Mouse (Mus musculus) monocyte, adult 2 months (primary cell): Measurements from ENCODE around the gene D230025D16Rik.

Experiments used
- DNase-seq, 2 experiments: peaks; one replicate each; pipeline ENCODE4 v3.0.0; 2022; ENCODE audit warnings: low spot score in 2 of 2, low read depth in 1 of 2

Gene D230025D16Rik

GRCm38 (mm10) chr8:105237442-105238142 lies 12.6 kb downstream of the D230025D16Rik start:
- no peak for DNase-seq

- no peak for DNase-seq
These were observed 16.1 kb downstream of the D230025D16Rik start for GRCm38 (mm10) chr8:105241016-105241415.

- DNase-seq = no peak
These were observed 27.0 kb downstream of the D230025D16Rik start for GRCm38 (mm10) chr8:105251954-105252353.

- no peak for DNase-seq
These were observed 28.0 kb downstream of the D230025D16Rik start for GRCm38 (mm10) chr8:105252680-105253537.

- no peak for DNase-seq
These were observed 28.8 kb downstream of the D230025D16Rik start for GRCm38 (mm10) chr8:105253766-105254151.

GRCm38 (mm10) chr8:105254152-105254965 lies 29.4 kb downstream of the D230025D16Rik start:
- DNase-seq = peak in 1 of 2 experiments; percentile 69

GRCm38 (mm10) chr8:105254966-105255350 lies 30.0 kb downstream of the D230025D16Rik start, which contains the start of gene B3gnt9:
B3gnt9 (minus strand) TSS chr8:105255153.
- no peak for DNase-seq

GRCm38 (mm10) chr8:105257318-105258114 lies 32.6 kb downstream of the D230025D16Rik start:
- no peak for DNase-seq

GRCm38 (mm10) chr8:105258911-105259720 lies 34.2 kb downstream of the D230025D16Rik start:
- DNase-seq = no peak

GRCm38 (mm10) chr8:105259721-105260320 lies 34.9 kb downstream of the D230025D16Rik start:
- DNase-seq = peak in 1 of 2 experiments; percentile 62

- DNase-seq = no peak
These were observed 35.6 kb downstream of the D230025D16Rik start for GRCm38 (mm10) chr8:105260371-105261099.

GRCm38 (mm10) chr8:105261326-105261980 lies 36.5 kb downstream of the D230025D16Rik start:
- no peak for DNase-seq

GRCm38 (mm10) chr8:105263244-105263912 lies 38.4 kb downstream of the D230025D16Rik start:
- DNase-seq = no peak

GRCm38 (mm10) chr8:105264024-105264982 lies 39.4 kb downstream of the D230025D16Rik start, which contains the start of the genes Tradd and Fbxl8:
Tradd (minus strand) TSS chr8:105264609.
Fbxl8 (plus strand) TSS chr8:105264648.
- DNase-seq = peak in 1 of 2 experiments; percentile 47

GRCm38 (mm10) chr8:105265128-105265527 lies 40.2 kb downstream of the D230025D16Rik start:
- DNase-seq = no peak

GRCm38 (mm10) chr8:105266775-105267174 lies 41.8 kb downstream of the D230025D16Rik start:
- no peak for DNase-seq
